Mouse (Mus musculus): ENCODE results near the gene Cbx4. TPM values are rescaled to one million over a fixed set of nuclear protein-coding genes. Genes with fewer than 3 reads are reported as not detected.
A peak's percentile ranks its signal among the peaks of the same experiment; 100 is the strongest.
"Not testable (repeated sequence)": the region's sequence is repeated elsewhere in the genome, so short reads cannot be mapped to it uniquely, and the experiment has no call there.

Gene Cbx4
- total RNA-seq, 4 experiments from 2014 or later, result 5.2 to 12.8 (median 8.4) TPM

DNA sequence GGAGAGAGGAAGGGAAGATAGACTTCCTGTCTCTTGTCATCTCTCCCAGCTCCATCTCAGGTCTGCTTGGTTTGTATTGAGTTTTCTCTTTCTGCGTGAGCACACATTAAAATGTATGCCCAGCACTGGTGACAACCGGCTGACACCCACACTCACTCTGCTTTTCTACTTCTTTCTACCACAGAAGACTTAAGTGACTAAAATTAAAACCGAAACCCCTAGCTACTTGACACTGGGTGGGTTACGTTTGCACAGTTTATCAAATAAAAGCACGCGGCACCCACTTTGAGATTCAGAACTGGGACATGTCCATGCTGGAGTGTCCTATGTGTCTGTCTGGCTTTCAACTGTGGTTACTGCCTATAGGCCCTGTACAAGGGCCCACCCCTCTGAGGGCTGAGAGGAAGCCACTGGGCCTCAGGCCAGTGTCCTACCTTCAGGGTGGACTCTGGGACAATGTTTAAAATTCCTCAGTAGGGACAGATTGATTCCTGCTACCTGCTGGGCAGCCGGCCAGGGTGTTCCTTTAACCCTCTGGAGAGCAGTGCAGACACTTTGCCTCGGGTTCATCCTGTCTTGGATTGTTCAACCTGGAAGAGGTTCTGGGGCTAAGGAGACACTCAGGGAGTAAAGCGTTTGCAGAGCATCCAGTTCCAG lies 23.5 kb upstream of the Cbx4 start:
- no peak for DNase-seq (ENCODE audit: low spot score)

DNA sequence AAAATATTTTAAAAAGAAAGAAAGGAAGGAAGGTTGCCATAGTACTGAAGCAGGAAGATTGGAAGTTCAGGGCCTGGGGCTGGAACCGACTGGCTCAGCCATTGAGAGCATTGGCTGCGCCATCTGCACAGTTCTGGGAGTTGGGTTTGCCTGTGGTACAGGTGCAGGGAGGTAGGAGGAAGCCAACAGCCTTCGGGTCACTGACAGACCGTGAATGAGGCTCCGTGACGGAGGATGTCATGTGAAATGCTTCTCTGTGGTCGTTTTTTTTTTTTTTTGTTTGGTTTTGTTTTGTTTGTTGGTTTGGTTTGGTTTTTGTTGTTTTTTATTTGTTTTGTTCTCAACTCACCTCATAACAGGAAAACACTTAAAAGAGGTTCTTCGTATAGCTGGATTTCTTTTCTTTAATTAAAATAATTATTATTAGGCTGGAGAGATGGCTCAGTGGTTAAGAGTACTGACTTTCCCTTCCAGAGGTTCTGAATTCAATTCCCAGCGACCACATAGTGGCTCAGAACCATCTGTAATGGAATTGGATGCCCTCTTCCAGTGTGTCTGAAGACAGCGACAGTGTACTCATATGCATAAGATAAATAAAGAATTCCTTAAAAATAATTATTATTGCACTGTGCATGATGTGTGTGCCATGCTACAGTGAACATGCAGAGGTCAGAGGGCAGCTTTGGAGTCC lies 22.7 kb upstream of the Cbx4 start:
- DNase-seq (ENCODE audit: low spot score), result no peak

DNA sequence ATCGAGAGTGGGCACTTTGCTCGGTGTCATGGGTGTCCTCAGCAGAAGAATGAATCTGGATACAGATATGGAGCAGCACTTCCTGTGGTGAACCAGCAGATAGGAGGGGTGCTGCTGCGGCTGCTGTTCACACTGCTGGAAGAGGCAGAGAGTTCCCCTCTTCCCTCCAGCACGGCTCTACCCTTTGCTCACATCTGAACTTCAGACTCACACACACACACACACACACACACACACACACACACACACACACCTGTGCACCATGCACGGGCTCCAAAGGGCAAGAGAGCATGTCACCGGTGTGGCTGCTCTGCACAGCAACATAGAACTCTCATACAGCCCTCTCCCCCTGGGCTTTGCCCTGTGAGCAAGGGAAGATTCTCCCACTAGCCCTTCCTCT lies 20.3 kb upstream of the Cbx4 start:
- no peak for DNase-seq (ENCODE audit: low spot score)

DNA sequence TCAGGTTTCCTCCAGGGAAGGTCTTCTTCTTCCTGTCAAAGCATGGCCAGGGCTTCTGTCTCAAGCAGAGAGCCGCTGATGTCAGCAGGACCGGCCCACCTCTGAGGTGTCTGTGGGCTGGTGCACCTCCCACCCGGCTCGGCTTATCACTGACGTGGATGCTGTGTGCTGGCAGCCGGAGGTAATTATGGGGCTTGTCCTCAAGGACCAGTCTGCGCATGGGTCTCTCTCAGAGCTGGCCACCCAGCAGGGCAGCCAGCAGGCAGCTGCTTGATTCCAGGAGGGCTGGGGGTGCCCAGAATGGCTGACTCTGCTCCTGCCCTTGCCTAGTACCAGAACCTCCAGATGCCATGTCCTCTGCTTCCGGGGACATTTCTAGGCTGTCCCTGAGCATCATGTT lies 19.7 kb upstream of the Cbx4 start:
- no peak for DNase-seq (ENCODE audit: low spot score)

DNA sequence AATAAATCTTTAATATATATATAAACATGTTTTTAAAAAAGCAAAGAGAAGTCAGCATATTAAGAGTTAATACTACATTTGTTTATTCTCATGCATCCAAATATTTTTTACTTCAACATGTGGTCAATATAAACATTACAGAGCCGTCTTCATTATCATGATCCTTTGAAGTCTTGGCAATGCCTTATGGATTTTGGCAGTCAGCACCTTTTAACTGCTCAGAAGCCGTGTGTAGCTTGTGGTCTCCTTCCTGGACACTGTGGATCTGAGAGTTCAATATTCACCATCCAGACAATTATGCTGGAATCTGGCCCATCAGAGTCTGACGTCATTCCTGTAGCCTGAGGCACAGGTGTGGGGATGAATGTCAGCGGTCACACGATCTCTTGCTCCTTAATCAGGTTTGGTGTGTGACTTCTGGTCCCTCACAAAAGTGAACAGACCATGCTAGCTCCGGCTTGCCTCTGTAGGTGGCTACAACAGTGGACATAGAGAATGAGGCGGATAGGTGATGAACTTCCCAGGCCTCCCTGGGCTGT lies 19.1 kb upstream of the Cbx4 start:
- DNase-seq (ENCODE audit: low spot score), result no peak

DNA sequence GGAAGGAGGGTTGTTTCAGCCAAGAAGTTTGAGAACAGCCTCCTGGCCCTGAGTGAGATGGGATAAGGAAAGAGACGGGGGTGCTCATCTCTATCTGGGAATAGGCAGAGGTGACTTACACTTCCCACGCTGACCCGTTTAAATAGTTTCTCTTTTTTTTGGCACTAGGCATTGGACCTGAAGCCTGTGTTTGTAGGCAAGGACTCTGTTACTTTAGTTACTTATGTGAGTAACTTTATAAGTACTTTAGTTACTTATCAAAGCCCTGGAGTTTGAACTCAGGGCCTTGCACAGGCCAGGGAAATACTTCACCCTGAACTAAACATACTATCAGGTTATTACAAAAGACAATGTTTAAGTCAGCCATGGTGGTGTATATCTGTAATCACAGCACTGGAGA lies 18.0 kb upstream of the Cbx4 start:
- no peak for DNase-seq (ENCODE audit: low spot score)

DNA sequence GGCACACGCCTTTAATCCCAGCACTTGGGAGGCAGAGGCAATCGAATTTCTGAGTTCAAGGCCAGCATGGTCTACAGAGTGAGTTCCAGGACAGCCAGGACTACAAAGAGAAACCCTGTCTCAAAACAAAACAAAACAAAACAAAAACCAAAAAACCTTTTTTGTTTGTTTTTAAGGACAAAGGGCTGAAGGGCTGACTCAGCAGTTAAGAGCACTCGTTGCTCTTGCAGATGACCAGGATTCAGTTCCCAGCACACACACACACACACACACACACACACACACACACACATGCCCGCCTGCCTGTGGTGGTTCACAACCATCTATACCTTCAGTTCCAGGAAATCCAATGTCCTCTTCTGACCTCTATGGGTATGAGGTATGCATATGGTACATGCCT lies 14.3 kb upstream of the Cbx4 start:
- not testable (repeated sequence) for DNase-seq (ENCODE audit: low spot score)

DNA sequence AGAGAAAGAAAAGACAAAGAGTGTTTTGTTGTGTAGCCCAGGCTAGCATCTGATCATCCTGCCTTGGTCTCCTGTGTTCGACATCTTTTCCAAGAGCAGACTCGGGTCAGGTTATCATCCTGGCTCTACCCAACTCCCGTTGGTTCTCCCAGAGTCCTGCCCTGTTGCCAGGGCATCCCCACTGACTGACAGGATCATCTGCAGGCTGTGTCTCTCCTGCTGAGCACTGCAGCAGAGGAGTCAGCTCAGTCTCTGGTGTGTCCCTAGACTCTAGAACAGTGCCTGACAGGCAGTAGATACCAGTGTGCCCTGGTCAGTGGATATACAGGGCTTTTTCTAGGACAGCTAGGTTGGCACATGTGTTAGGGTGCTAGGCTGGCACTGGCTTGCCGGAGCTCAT lies 12.2 kb upstream of the Cbx4 start:
- no peak for DNase-seq (ENCODE audit: low spot score)

DNA sequence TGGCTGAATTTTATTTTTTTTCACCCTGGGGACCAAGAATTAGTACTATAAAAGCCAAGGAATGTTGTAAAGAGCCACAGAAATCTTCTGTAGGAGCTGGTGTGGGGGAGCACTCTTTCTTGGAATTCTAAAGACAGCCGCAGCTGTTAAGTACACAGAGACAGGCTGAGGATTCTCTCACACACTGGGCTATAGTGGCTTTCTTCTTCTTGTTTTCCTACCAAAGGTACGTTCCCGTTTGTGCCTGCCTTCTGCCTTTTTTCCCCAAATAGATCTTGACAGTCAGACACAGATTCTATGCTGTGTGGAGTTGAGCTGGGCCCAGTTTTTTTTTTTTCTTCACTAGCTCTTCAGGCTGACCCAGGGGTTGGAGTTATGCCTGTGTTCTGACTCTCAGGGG lies 9.4 kb upstream of the Cbx4 start:
- DNase-seq (ENCODE audit: low spot score), result no peak

DNA sequence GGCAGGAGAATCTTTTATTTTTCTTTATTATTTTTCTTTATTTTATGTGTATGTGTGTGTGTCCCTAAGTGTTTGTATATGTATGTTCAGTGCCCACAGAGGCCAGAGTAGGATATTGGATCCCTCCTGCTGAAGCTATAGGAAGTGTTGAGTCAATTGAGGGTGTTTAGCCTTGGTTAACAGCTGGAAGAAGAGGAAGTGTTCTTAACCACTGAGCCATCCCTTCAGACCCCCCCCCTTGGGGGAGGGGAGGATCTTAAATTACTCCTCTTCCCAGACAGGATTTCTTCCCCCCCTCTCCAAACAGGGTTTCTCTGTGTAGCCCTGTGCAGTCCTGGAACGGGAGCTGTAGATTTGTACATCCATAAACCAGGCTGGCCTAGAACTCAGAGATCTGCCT lies 7.3 kb upstream of the Cbx4 start:
- DNase-seq (ENCODE audit: low spot score), result no peak

DNA sequence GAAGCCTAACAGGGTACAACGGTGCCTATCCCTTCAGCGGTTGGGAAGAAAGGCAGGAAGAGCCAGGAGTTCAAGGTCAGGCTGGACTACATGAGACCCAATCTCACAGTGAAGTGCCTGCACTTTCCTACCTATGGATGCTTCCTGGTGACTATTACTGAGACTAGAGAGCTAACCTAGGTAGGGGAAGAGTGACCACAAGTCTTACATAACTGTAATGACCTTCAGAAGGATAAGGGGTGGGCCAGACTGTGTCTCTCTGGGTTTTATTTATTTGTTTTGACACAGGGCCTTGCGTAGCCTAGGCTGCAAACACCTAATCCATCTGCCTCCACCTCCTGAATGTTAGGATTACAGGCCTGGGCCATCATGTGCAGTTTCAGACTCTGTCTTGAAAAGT lies 6.3 kb upstream of the Cbx4 start:
- no peak for DNase-seq (ENCODE audit: low spot score)

DNA sequence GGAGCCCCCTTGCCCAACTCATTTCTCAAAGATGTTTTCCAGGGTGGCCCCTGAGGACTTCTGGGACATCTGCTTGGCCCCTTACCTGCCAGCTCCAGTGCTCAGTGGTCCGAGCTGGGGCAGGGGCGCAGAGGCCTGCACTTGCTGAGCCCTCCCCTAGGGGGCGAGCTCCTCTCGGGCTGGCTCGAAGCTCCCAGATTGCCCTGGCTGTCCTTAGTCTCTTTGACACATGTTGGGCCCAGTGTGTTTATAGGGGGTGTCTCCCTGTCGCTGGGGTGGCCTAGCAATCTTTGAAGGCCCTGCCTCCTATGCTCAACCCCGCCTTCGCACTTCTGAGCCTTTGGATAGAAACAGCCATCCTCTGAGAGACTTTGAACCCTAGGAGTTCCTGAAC lies 5.6 kb upstream of the Cbx4 start:
- DNase-seq (ENCODE audit: low spot score), result no peak

DNA sequence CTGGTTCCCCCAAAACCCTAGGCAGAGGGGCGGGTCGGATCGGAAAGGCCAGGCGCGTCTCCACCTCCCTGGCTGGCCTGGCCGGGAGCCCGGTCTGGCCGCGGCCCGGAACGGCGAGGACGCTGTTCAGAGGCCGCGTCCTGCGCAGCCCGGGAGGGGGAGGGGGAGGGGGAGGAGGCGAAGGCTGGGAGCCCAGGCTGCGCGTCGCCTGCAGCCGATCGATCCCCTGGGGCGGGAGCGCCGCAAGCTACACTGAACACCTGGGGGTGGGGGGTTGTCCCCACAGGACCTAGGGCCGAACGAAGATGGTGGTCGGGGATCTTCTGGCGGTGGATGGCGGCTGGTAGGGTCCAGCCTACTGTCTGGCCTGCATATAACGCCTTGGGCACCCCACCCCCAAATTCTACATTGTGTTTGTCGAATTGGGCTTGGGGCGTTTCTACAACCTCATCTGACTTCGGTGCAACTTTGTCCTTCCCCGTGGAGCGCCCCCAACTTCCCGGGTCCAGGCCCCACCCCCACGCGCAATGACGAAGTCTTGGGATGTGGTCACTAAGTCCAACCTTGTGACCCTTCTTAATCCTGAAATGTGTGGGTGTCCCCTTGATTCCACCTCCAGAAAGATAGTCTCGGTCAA lies 5.1 kb upstream of the Cbx4 start:
- peak; percentile 52 for DNase-seq (ENCODE audit: low spot score)

DNA sequence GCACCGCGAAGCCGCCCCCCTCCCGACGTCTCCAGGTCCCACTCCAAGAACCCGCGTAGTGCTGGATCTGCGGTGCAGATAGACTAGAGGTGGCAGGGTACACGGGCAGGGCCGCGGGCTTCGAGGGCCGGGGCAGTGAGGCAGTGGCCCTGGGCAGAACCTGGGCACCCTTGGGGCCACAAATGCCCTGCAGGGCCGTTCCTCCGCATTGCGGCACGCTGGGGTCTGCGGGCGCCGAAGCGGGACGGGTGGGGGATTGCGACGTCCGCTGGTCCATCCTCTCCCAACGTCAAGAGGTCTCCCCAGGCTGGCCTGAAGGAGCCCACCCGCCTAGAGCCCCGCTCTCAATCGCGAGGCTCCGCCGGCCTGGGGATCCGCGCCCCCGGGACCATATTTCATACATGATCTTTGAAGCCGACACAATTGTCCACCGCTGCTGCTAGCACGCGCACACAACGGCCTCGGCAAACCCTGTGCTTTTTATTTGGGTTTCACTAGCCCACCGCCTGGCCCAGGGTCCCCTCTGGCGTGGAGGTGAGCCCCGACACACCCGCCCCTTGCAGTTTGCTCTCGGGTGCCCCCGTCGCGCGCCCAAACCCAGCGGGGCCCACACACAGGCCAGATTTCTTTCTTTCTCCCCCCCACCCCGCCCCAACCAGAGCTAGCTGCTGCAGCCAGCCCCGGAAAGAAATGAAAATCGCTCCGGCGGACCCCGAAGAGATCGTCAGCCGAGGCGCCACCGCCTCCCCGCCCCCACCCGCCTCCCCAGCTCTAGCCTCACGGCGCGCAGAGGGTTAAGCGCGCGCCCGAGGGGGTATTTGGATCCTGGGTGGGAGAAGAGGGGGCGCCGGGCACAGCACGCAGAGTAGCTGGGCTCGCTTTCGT lies 4.3 kb upstream of the Cbx4 start:
- DNase-seq (ENCODE audit: low spot score), result no peak

DNA sequence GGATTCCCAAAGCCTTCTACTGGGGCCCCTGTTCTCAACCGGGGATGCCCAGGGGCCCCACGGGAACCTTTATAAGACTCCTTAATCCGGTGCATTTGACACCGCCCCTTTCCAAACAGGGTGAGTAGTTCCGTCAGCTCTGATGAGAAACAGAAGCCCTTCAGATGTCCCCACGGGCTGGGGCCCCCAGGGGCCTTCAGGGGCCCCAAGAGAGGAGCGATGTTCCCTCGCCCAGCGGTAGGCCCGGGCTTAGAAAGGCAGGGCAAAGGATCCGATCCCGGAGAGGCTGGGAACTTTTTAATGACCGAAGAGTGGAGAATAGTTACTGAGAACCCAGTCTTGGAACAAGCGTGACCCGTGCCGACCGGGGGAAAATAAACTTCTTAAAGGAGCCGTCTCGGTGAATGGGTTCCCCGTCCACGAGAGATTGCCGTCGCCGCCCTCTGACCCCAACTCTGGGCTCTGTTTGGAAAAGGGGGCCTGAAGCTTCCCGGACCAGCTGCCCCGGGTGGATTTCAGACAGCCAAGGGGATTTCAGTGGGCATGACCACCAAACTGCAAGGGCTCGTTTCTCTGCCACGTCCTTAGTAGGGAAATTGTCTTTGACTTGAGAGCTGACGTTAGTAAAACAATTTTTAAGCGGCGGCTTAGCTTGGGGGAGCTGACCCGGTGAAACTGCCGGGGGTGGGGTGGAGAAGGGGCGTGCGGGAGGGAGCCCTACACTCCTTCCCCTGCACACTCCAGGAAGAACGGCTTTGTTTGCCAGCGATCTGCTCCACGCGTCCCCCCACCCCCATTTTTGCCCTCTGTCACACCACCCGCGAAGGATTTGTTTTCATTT lies 3.4 kb upstream of the Cbx4 start:
- DNase-seq (ENCODE audit: low spot score), result no peak

DNA sequence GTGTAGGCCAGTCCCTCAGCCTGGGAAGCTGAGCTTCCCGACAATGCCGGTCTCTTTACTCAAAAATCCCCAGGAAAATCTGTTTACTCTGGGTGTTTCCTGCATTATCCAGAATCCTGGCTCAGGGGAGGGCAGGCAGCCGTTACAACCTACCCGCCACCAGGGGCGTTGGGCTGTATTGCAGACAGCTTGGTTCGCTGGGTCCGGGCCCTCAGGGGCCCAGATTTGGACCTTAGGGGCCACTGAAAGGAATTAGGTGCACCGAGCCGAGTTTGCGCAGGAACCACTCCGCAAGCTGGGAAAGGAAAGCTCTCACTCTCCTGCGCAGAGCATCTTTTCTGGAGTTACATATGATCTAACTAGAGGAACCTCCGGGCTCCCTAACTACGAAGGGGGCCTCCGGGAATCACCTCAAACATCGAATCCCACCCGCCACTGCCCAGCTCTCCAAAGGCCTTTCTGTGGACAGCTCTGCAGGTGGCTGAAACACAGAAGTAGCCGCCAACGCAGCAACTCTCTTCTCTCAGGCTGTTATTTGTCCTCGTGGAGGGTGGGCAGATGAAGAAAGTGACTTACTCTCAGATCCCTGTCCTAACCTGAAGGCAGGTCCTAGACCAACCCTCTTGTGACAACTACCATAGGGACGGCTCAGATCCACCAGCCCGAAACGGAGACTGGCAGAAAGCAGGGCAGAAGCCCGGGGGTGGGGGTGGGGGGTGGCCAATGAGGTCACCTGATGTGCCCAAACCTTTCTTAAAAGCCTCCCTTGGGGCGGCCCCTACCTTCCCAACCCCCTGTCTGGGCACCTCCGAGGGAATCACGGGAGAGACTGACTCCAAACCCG lies 2.6 kb upstream of the Cbx4 start:
- no peak for DNase-seq (ENCODE audit: low spot score)

DNA sequence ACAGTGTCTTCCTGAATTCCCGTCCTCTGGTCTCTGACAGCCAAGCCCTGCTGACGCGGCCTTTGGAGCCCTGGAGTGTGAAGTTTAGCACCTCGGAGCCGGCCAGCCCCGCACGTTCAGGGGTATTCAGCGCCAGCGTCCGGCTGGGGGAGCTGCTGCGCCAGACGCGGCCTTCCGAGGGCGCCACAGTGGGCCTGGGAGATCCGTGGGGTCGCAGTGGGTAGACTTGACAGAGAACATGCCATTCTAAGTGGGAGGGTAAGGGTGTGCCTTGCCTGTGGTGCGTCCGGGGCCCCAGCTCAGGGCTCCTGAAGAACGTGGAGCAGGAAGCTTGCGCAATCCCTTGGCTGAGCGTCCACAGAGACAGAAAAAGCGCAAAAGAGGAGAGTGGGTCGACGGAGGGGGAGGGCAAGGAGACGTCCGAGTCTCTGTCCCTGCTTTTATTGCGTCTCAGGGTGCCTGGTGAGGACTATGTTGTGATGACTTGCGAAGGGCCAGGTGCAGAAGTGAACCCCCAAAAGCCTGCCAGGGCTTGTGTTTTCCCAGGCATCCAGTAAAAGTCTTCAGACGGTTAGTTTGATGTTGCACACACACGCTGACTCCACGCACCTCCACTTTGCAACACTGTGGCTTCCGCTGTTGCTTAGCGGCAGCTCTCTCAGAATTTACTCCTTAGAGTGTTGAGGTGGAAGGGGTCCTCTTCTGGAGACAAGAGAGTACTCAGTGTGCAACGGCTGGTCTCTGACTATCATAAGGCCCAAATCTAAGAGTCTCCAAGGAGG lies 1.5 kb upstream of the Cbx4 start:
- peak; percentile 53 for DNase-seq (ENCODE audit: low spot score)

DNA sequence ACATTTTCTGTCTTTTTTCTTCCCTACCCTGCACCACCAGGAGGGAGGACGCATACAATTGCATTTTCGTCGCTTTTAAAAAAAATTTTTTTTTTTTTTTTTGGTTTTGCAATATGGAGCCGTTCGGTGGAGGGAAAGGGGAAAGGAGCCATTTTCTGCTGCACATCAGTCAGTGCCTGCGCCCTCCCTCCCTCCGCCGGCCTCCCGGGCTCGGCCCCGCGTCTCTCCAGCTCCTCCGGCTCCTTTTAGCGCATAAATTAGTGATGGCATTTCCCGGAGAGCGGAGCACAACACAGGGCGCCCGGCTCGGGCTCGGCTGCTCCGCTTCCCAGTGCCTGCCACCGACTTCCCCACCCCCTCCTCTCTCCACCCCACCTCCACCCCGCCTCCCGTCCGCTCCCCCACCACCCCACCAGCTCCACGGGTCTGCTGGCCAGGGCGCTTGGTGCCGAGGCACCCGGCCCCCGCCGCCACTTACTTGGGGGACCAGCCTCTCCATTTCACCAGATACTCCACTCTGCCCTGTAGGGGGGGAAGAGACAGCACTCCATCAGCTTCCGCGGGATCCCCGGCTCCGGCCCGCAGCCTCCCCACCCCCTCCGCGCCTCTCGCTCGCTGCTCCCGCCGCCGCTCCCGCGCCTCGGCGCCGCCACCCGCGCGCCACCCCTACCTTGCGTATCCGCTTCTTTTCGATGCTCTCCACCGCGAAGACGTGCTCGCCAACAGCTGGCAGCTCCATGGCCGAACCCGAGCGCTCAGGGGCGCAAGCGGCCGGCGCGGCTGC lies 550 bp downstream of the Cbx4 start:
- peak; percentile 63 for DNase-seq (ENCODE audit: low spot score)

Measured in heart, adult 8-10 months (tissue).